Mouse (Mus musculus): ENCODE data around the gene Morc4.

Gene Morc4

GRCm38 (mm10) chrX:139870938-139871791 is at the start of gene Morc4:
Gene Morc4, minus strand, starts transcription at chrX:139871677.
- peak; percentile 60 for DNase-seq

- no peak for DNase-seq
Observed at GRCm38 (mm10) chrX:139920572-139920971, 49.1 kb upstream of the Morc4 start.

DNA sequence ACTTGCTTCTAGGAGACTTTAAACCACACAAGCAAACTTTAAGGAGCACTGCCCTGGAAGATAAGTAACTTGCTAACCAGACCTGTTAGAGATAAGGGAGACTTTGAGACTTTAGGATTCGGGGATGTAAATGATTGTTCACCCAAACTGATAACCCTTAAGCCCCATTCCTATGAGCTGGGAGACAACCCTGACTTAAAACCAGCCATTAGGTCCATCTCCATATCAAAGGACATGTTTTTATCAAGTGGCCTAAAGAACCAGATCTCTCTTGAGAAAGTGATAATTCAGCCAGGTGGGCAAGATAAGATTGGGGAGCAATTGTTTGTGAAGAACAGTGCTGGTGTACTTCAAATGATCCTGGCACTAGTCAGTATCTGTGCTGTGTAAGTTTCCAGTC is 19.9 kb upstream of the Morc4 start:
- DNase-seq, result no peak

DNA sequence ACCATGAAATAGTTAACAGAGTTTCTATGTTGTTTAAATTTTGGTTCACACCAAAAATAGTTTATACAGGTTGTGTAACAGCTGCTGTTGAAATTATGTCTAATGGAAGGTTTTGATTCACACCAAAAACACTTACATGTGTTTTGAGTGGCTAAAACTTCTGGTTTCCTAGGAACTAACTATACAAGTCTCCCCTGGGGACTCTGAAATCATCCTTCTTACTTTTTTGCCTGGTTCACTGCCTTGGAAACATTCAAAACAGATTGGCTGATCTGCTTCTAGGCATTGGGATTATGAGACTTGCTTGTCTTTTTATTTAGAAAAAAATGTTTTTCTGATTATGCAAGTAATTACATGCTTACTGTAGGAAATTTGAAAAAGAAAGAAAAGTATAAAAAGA is 11.7 kb upstream of the Morc4 start:
- DNase-seq, result no peak

DNA sequence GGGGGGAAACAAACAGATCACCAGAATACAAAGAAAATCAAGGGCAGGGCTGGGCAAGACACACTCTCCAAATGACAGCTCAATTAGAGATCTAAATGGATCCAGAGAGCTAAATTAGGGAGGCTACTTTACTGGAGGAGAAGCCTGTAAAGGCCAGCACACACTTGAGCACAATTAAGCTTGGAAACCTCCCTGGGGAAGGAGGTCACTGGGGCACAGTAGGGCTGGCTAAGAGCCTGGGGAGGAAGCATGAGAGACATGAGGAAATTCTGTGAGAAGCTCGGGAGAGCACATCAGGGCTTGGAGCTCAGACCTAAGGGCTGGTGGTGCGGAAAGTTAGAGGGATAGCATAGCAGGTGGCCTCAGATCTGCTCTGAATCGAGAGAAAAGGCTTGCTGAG is 6.5 kb upstream of the Morc4 start:
- no peak for DNase-seq

GRCm38 (mm10) chrX:139877105-139877504 is 5.6 kb upstream of the Morc4 start:
- DNase-seq, result no peak

DNA sequence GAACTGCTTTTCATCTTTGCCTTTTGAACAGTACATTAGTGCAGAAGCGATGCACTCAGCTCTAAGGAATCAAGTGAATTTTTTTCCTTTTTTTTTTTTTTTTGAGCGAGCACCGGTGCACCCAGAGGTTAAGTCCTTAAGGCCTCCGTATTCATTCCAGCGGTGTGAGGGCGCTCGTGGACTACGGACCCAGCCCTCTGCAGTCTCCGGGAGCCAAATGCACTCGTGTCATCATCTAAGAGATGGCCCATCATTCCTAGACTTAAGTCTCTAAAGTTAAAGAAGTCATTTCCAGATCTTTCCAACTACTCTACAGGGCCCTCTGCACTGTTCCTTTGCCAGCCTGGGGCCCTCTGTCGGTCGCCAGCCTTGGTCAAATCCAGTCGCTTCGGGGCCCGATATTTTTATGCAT is 1.2 kb downstream of the Morc4 start:
- DNase-seq, result peak; percentile 55

DNA sequence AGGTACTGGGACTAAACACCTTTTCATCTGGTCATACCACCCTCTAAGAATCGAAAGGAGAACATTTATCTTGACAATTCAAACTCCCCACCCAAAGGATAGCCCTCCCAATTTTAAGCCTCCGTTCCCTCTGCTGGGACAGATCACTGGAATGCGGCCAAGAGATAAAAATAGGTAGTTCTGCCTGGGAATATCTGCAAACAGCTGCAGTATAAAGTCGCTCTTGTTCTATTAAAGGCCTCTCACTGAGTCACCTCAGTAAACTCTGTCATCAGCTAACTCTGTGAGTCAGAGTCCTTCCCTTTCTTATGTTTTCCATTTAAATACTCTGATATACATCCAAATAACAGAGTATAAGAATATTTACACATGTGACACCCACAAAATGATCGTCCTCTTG is 12.1 kb downstream of the Morc4 start:
- DNase-seq, result no peak

DNA sequence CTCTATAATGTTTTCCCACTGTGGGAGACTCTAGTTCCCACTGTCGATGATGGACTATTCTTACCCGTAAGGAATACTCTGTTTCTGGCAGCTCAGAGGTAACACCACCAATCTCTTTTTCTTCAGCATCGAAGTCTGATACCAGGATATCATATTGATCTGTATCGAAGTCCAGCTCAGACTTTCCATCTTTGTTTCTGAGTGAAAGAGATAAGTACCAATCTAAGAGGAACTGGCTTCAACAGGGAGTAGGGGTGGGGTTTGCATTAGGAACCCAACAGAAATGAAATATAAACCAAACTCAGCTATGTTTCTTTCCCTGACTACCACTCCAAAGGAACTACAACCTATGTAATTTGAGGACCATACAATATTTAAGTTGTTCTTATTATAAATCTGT is 16.7 kb downstream of the Morc4 start:
- no peak for DNase-seq

DNA sequence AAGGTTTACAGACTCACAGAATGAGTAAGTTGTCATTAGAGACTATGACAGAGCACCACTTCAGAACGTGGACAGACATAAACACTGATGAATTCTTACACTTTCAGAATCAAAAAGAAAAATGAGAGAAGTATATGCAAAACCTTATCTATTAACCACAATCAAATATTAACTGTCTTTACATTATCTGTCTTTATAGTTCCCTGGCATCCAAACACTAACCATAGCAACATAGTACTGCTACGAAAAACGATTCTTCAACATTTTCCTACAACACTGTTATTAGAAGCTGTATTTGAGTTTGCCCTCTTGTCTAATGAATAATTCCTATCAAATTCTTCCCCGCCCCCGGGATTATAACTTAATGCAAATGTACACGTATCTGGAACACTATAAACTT is 30.4 kb downstream of the Morc4 start:
- no peak for DNase-seq

- no peak for DNase-seq
Observed at GRCm38 (mm10) chrX:139839057-139839456, 32.4 kb downstream of the Morc4 start.

GRCm38 (mm10) chrX:139832464-139832863 is 39.0 kb downstream of the Morc4 start:
- DNase-seq, result peak; percentile 72

GRCm38 (mm10) chrX:139828363-139829092 is 42.9 kb downstream of the Morc4 start:
- no peak for DNase-seq

DNA sequence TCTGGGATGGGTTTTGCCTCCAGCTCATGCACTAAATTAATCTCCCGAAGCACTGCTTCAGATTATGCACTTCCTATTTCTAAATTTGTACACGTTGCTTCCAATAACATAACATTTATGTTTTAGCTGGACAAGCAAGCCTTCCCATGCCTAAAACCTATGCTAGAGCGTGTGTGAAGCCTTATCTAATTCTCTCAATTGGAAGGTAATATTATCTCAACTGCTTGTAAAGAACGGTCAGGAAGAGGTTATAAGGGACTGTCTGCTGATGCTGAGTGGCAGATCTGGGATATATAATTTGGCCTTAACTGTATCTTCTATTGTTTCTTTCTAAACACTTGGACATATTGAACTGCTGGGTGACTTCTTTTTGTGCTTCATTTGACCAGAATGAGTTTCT is 44.6 kb downstream of the Morc4 start:
- no peak for DNase-seq

DNA sequence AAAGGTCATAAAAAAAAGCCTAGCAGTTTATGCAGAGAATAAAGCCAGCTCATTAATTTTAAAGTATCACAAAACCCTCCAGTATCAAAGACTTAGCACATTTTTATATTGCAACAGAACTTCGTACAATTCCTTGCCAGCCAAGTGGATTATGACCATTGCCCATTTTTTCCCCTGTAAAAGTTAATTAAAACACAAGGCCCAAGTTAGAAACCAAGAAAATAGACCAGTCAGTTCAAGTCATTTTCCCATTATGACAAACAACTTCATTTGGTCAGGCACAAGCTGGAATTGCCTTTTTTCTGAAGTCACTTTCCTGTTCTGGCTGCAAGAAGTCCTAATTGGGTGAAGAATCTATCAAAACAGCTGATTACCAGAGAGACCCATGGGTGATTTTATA is 46.1 kb downstream of the Morc4 start:
- peak; percentile 54 for DNase-seq

- DNase-seq, result peak; percentile 85
Observed at GRCm38 (mm10) chrX:139815201-139815600, 56.3 kb downstream of the Morc4 start.

DNA sequence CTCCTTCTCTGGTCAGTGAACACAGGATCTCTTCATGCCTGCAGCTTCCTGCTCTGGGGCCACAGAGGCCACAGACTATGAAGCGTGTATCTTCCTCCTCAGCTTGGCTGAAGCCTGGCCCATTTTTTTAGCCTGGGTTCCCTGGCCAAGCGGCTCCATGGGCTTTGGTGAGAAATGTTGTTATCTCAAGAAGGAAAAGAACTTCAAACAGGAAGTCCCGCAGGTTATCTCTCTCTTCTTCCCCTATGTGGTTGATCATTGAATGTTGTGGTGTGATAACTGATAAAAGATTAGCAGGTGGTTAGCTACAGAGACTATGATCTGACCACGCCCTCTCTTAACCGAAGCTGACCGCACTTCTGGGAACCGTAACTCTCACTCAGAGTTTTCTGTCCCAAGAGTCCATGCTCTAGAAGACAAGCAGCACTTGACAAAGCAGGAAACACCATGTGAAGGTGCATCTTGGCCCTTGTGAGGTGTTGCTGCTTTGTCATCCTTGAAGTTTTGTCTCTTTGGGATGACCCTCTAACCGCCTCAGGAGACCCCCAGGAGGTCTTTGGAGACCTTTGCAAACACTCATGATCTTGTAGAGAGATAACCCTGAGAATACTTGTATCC is 57.4 kb downstream of the Morc4 start:
- no peak for DNase-seq

DNA sequence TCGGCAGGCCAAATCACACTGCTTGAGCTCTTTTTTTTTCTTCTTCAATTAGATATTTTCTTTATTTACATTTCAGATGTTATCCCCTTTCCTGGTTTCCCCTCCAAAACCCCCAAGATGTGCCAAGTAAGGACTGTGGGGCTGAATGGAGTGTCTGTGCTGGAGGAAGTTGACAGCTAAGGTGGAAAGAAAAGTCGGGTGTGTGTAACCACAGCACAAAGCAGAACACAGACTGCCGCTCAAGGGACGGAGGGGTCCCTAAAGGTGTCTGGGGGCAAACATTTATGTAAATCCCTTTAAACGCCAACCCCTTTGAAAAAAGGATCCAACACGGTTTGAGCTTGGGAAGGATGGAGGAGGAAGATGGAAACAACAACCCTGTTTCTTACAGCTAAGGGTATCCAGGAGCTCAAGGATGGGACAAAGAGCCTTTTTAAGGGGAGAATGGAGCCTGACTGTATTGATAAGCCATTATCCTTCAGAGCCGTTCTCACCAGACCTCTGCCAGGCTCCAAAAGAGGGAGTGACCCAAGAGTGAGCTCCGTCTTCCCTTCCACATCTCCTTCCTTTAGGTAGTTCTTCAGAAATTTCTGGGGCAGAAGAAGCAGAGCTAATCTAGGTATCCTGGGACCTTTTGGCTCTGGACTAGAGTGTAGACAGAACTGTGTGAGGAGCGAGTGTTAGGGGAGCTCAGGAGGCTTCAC is 58.0 kb downstream of the Morc4 start:
- no peak for DNase-seq

- DNase-seq, result peak; percentile 58
Observed at GRCm38 (mm10) chrX:139812636-139813298, 58.7 kb downstream of the Morc4 start.

- DNase-seq, result no peak
Observed at GRCm38 (mm10) chrX:139808501-139808900, 63.0 kb downstream of the Morc4 start.

GRCm38 (mm10) chrX:139808085-139808484 is 63.4 kb downstream of the Morc4 start:
- peak; percentile 81 for DNase-seq

DNA sequence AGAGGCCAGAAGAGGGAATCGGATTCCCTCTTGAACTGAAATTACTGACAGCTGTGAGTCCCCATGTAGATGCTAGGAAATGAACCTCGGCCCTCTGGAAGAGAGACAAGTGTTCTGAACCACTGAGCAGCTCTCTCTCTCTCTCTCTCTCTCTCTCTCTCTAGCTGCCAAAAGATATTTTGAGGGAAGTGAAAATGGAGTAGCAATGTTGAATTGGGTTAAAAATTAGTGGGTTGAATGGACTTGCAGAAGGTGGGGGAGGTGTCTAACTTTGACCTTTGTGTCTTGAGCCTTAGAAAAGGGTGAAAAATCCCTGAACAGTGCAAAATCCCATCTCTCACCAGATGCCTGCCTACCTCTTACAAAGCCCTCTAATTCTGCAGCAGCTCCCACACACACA is 64.1 kb downstream of the Morc4 start:
- peak; percentile 77 for DNase-seq

- DNase-seq, result peak; percentile 81
Observed at GRCm38 (mm10) chrX:139805918-139806317, 65.6 kb downstream of the Morc4 start.

Data from kidney, adult 9 months (tissue).